7 mouse cellular contexts compared by ENCODE assay signal in genomic region chr12:26412802-26413201, GRCm38 (mm10). TPM values are rescaled to one million over a fixed set of nuclear protein-coding genes. Genes with fewer than 3 reads are reported as not detected.
A peak's percentile ranks its signal among the peaks of the same experiment; 100 is the strongest.
DNase-seq lines count a peak whose midpoint lies in the region; ATAC-seq and TF ChIP-seq lines count a peak whose summit lies in the region.

No protein-coding gene starts in this region.

- peak overlapping the region; percentile 76 for H3K4me2 ChIP-seq in lung, embryonic 14.5 days
- peak overlapping the region; percentile 83 for H3K4me2 ChIP-seq in forebrain, embryonic 15.5 days (replicated peaks)
- H3K4me2 ChIP-seq in hindbrain, embryonic 15.5 days: peak overlapping the region; percentile 78
- peak overlapping the region; percentile 93 for H3K4me2 ChIP-seq in neural tube, embryonic 14.5 days (ENCODE audit: low read depth, low read length)

- peaks cover 12% of the 10 kb centered on the region; the same call in 1 of the 2 replicates for H3K36me3 ChIP-seq in lung, embryonic 14.5 days (ENCODE audit: insufficient read depth)
- no peaks in the 10 kb centered on the region; the same call in 1 of the 2 replicates for H3K36me3 ChIP-seq in forebrain, embryonic 15.5 days
- no peaks in the 10 kb centered on the region for H3K36me3 ChIP-seq in hindbrain, embryonic 15.5 days
- no peaks in the 10 kb centered on the region for H3K36me3 ChIP-seq in neural tube, embryonic 14.5 days (ENCODE audit: control insufficient read depth, insufficient read depth, low read length)

- no peak for ATAC-seq in lung, embryonic 14.5 days (ENCODE audit: insufficient read depth)
- ATAC-seq in forebrain, embryonic 15.5 days (replicated peaks): no peak
- ATAC-seq in hindbrain, embryonic 15.5 days (ENCODE audit: low FRiP score, low read depth): no peak
- ATAC-seq in neural tube, embryonic 14.5 days (ENCODE audit: low read depth): no peak
- no peak for ATAC-seq in monocyte, adult 5-6 weeks (replicated peaks; ENCODE audit: insufficient number of reproducible peaks, low FRiP score, low TSS enrichment, poor library complexity, severe bottlenecking)

- DNase-seq in lung, embryonic 14.5 days: peak; percentile 58
- DNase-seq in lung, postnatal 14 days: no peak
- no peak for DNase-seq in thymus, postnatal 14 days

- peaks cover 28% of the 10 kb centered on the region for H3K4me1 ChIP-seq in lung, embryonic 14.5 days (ENCODE audit: insufficient read depth)
- H3K4me1 ChIP-seq in forebrain, embryonic 15.5 days: peaks cover 50% of the 10 kb centered on the region
- peaks cover 50% of the 10 kb centered on the region for H3K4me1 ChIP-seq in hindbrain, embryonic 15.5 days (replicated peaks)
- H3K4me1 ChIP-seq in neural tube, embryonic 14.5 days (ENCODE audit: control insufficient read depth, insufficient read depth, low read length): peaks cover 30% of the 10 kb centered on the region

- 0 out of 2 replicates have a peak overlapping the region, but pooled peaks have one; percentile 24 for H3K9ac ChIP-seq in lung, embryonic 14.5 days
- H3K9ac ChIP-seq in forebrain, embryonic 15.5 days (replicated peaks): peak overlapping the region; percentile 7; the same call in 1 of the 2 replicates
- H3K9ac ChIP-seq in hindbrain, embryonic 15.5 days: no peak overlapping the region
- H3K9ac ChIP-seq in neural tube, embryonic 14.5 days (replicated peaks; ENCODE audit: low read depth, low read length): 0 out of 2 replicates have a peak overlapping the region, but pooled peaks have one; percentile 3

- H3K27ac ChIP-seq in lung, embryonic 14.5 days (ENCODE audit: low read depth): peak overlapping the region; percentile 6; the same call in 1 of the 2 replicates
- H3K27ac ChIP-seq in forebrain, embryonic 15.5 days (replicated peaks): no peak overlapping the region
- no peak overlapping the region; the same call in 1 of the 2 replicates for H3K27ac ChIP-seq in hindbrain, embryonic 15.5 days (replicated peaks)
- H3K27ac ChIP-seq in neural tube, embryonic 14.5 days (ENCODE audit: low read depth, low read length): no peak overlapping the region

- H3K9me3 ChIP-seq in lung, embryonic 14.5 days (ENCODE audit: low read depth, low read length): no peaks in the 10 kb centered on the region
- H3K9me3 ChIP-seq in forebrain, embryonic 15.5 days: no peaks in the 10 kb centered on the region
- H3K9me3 ChIP-seq in hindbrain, embryonic 15.5 days: no peaks in the 10 kb centered on the region
- H3K9me3 ChIP-seq in neural tube, embryonic 14.5 days (ENCODE audit: control insufficient read depth, low read length): no peaks in the 10 kb centered on the region

- TF ChIP-seq CTCF in lung, embryonic 14.5 days (IDR thresholded peaks at IDR 0.05; ENCODE audit: low read depth): no peak

- 54% methylated on average over 6 of the region's 6 CpGs for WGBS in lung, embryonic 14.5 days
- WGBS in forebrain, embryonic 15.5 days: 43% methylated on average over 6 of the region's 6 CpGs
- 57% methylated on average over 6 of the region's 6 CpGs for WGBS in hindbrain, embryonic 15.5 days
- 68% methylated on average over 6 of the region's 6 CpGs for WGBS in neural tube, embryonic 14.5 days

- H3K4me3 ChIP-seq in lung, embryonic 14.5 days (ENCODE audit: low read depth, low read length): peak overlapping the region; percentile 90
- peak overlapping the region; percentile 96 for H3K4me3 ChIP-seq in forebrain, embryonic 15.5 days
- H3K4me3 ChIP-seq in hindbrain, embryonic 15.5 days: peak overlapping the region; percentile 73
- H3K4me3 ChIP-seq in neural tube, embryonic 14.5 days (ENCODE audit: low read depth, low read length): 0 out of 2 replicates have a peak overlapping the region, but pooled peaks have one; percentile 4

- no peaks in the 10 kb centered on the region for H3K27me3 ChIP-seq in lung, embryonic 14.5 days (ENCODE audit: insufficient read depth, low read length)
- H3K27me3 ChIP-seq in forebrain, embryonic 15.5 days: no peaks in the 10 kb centered on the region
- H3K27me3 ChIP-seq in hindbrain, embryonic 15.5 days: no peaks in the 10 kb centered on the region
- no peaks in the 10 kb centered on the region for H3K27me3 ChIP-seq in neural tube, embryonic 14.5 days (ENCODE audit: control insufficient read depth, insufficient read depth, low read length)

RNA-seq across cellular contexts. Expression of gene Rnf144a, which starts 2.3 kb away (rescaled TPM):
- polyA plus RNA-seq in lung, embryonic 14.5 days (2014; fragmentation: Nextera tagmentation; extraction: Ambion mirVana): 45.6 and 46.9 TPM in 2 replicates
- polyA plus RNA-seq in forebrain, embryonic 15.5 days (2015; fragmentation: Nextera tagmentation; extraction: Ambion mirVana): 39.6 and 40.2 TPM in 2 replicates
- polyA plus RNA-seq in hindbrain, embryonic 15.5 days (2015; fragmentation: Nextera tagmentation; extraction: Ambion mirVana): 29.3 and 30.4 TPM in 2 replicates
- polyA plus RNA-seq in neural tube, embryonic 14.5 days (2014; fragmentation: Nextera tagmentation; extraction: Ambion mirVana): 22.7 and 24.1 TPM in 2 replicates
- total RNA-seq in monocyte, adult 5-6 weeks (2017): 28.8 to 54.1 TPM (median 31.5 TPM) in 3 replicates

RNA-seq across cellular contexts. Expression of gene Rsad2, which starts 43.5 kb away (rescaled TPM):
- polyA plus RNA-seq in lung, embryonic 14.5 days (2014; fragmentation: Nextera tagmentation; extraction: Ambion mirVana): 0.30 and 0.31 TPM in 2 replicates
- polyA plus RNA-seq in forebrain, embryonic 15.5 days (2015; fragmentation: Nextera tagmentation; extraction: Ambion mirVana): 0.43 and 0.49 TPM in 2 replicates
- 0.51 and 1.5 TPM in 2 replicates for polyA plus RNA-seq in hindbrain, embryonic 15.5 days (2015; fragmentation: Nextera tagmentation; extraction: Ambion mirVana)
- 0.21 and 0.48 TPM in 2 replicates for polyA plus RNA-seq in neural tube, embryonic 14.5 days (2014; fragmentation: Nextera tagmentation; extraction: Ambion mirVana)
- total RNA-seq in monocyte, adult 5-6 weeks (2017): 5.8 to 27.1 TPM (median 20.9 TPM) in 3 replicates

RNA-seq across cellular contexts. Expression of gene Cmpk2, which starts 56.2 kb away (rescaled TPM):
- 5.8 and 6.8 TPM in 2 replicates for polyA plus RNA-seq in lung, embryonic 14.5 days (2014; fragmentation: Nextera tagmentation; extraction: Ambion mirVana)
- polyA plus RNA-seq in forebrain, embryonic 15.5 days (2015; fragmentation: Nextera tagmentation; extraction: Ambion mirVana): 10.4 and 11.5 TPM in 2 replicates
- 19.8 and 20.0 TPM in 2 replicates for polyA plus RNA-seq in hindbrain, embryonic 15.5 days (2015; fragmentation: Nextera tagmentation; extraction: Ambion mirVana)
- polyA plus RNA-seq in neural tube, embryonic 14.5 days (2014; fragmentation: Nextera tagmentation; extraction: Ambion mirVana): 19.3 and 22.9 TPM in 2 replicates
- total RNA-seq in monocyte, adult 5-6 weeks (2017): 7.0 to 25.9 TPM (median 14.3 TPM) in 3 replicates

Comparison
In these comparisons a context has a peak if more than half of its experiments do, and no peak if none do; other contexts are left out.
1. H3K4me3 ChIP-seq: peak in every context shown above with its lines; median percentile 96 in forebrain, embryonic 15.5 days; 90 in lung, embryonic 14.5 days; 73 in hindbrain, embryonic 15.5 days; 4 in neural tube, embryonic 14.5 days.